Comparison of ENCODE assay signal across 11 mouse cellular contexts in genomic region chr3:105699241-105699933, GRCm38 (mm10). TPM values are rescaled to one million over a fixed set of nuclear protein-coding genes. Genes with fewer than 3 reads are reported as not detected.
DNase-seq lines count a peak whose midpoint lies in the region; ATAC-seq and TF ChIP-seq lines count a peak whose summit lies in the region.
"Had no signal": no experiment of that assay in that cellular context is flagged by ENCODE, and none has a peak within 500 bp of the region (broad histone marks: within the 10 kb centered on the region; RNA-seq: fewer than 3 reads in every experiment).

No protein-coding gene starts in this region.

- no peak overlapping the region for H3K4me3 ChIP-seq in kidney, embryonic 15.5 days (replicated peaks)
- no peak overlapping the region for H3K4me3 ChIP-seq in heart, embryonic 12.5 days
- no peak overlapping the region for H3K4me3 ChIP-seq in liver, postnatal 0 days (ENCODE audit: low read depth, low read length)
- H3K4me3 ChIP-seq in stomach, embryonic 14.5 days (ENCODE audit: low read depth, low read length) = no peak overlapping the region
- no peak overlapping the region for H3K4me3 ChIP-seq in hindbrain, embryonic 11.5 days (ENCODE audit: low read depth, low read length)
- H3K4me3 ChIP-seq: embryonic facial prominence, embryonic 12.5 days had no signal

- peak; percentile 49; the same call in 1 of the 2 replicates for ATAC-seq in kidney, embryonic 15.5 days (replicated peaks; ENCODE audit: low FRiP score)
- peak; percentile 73 for ATAC-seq in heart, embryonic 12.5 days (ENCODE audit: insufficient number of reproducible peaks, low FRiP score)
- ATAC-seq in liver, postnatal 0 days = peak; percentile 91
- peak; percentile 53; the same call in 1 of the 2 replicates for ATAC-seq in stomach, embryonic 14.5 days (ENCODE audit: insufficient number of reproducible peaks, insufficient read depth, low FRiP score, low read depth)
- ATAC-seq in hindbrain, embryonic 11.5 days (ENCODE audit: low FRiP score) = no peak
- ATAC-seq: hindbrain, postnatal 0 days had no signal

- H3K36me3 ChIP-seq in kidney, embryonic 15.5 days = no peaks in the 10 kb centered on the region
- H3K36me3 ChIP-seq in heart, embryonic 12.5 days = no peaks in the 10 kb centered on the region
- no peaks in the 10 kb centered on the region for H3K36me3 ChIP-seq in liver, postnatal 0 days (replicated peaks; ENCODE audit: insufficient read depth, low read length)
- no peaks in the 10 kb centered on the region for H3K36me3 ChIP-seq in stomach, embryonic 14.5 days (ENCODE audit: control insufficient read depth, insufficient read depth, low read length)
- no peaks in the 10 kb centered on the region for H3K36me3 ChIP-seq in hindbrain, embryonic 11.5 days (ENCODE audit: control insufficient read depth, insufficient read depth, low read length)
- H3K36me3 ChIP-seq: embryonic facial prominence, embryonic 12.5 days had no signal

- peaks cover 35% of the 10 kb centered on the region for H3K27me3 ChIP-seq in kidney, embryonic 15.5 days
- H3K27me3 ChIP-seq in heart, embryonic 12.5 days (replicated peaks) = 0 out of 2 replicates have a peak, but pooled peaks cover 4% of the 10 kb centered on the region
- peaks cover 15% of the 10 kb centered on the region; the same call in 1 of the 2 replicates for H3K27me3 ChIP-seq in liver, postnatal 0 days (ENCODE audit: insufficient read depth, low read length)
- H3K27me3 ChIP-seq in stomach, embryonic 14.5 days (ENCODE audit: control insufficient read depth, insufficient read depth, low read length) = no peaks in the 10 kb centered on the region
- H3K27me3 ChIP-seq in hindbrain, embryonic 11.5 days (ENCODE audit: control insufficient read depth, insufficient read depth, low read length) = peaks cover 3% of the 10 kb centered on the region

- peaks cover 27% of the 10 kb centered on the region for H3K4me1 ChIP-seq in kidney, embryonic 15.5 days
- peaks cover 73% of the 10 kb centered on the region for H3K4me1 ChIP-seq in heart, embryonic 12.5 days (replicated peaks)
- H3K4me1 ChIP-seq in liver, postnatal 0 days (ENCODE audit: insufficient read depth) = peaks cover 29% of the 10 kb centered on the region
- H3K4me1 ChIP-seq in stomach, embryonic 14.5 days (ENCODE audit: control insufficient read depth, insufficient read depth, low read length) = no peaks in the 10 kb centered on the region
- peaks cover 6% of the 10 kb centered on the region for H3K4me1 ChIP-seq in hindbrain, embryonic 11.5 days (replicated peaks; ENCODE audit: control insufficient read depth, insufficient read depth, low read length)

- TF ChIP-seq EP300 in liver, postnatal 0 days (IDR thresholded peaks at IDR 0.05; ENCODE audit: low read depth) = peak; percentile 86

- no peak overlapping the region for H3K4me2 ChIP-seq in kidney, embryonic 15.5 days
- H3K4me2 ChIP-seq in heart, embryonic 12.5 days = no peak overlapping the region
- no peak overlapping the region for H3K4me2 ChIP-seq in liver, postnatal 0 days (ENCODE audit: low read depth, low read length)
- no peak overlapping the region for H3K4me2 ChIP-seq in stomach, embryonic 14.5 days (replicated peaks; ENCODE audit: low read depth, low read length)
- no peak overlapping the region for H3K4me2 ChIP-seq in hindbrain, embryonic 11.5 days (replicated peaks; ENCODE audit: low read depth, low read length)
- H3K4me2 ChIP-seq: embryonic facial prominence, embryonic 12.5 days had no signal

- 63% methylated on average over 3 of the region's 3 CpGs for WGBS in kidney, embryonic 15.5 days
- WGBS in heart, embryonic 12.5 days = 38% methylated on average over 3 of the region's 3 CpGs
- 49% methylated on average over 3 of the region's 3 CpGs for WGBS in liver, postnatal 0 days (ENCODE audit: insufficient replicate concordance)
- WGBS in stomach, embryonic 14.5 days = 27% methylated on average over 3 of the region's 3 CpGs
- WGBS in hindbrain, embryonic 11.5 days = 56% methylated on average over 3 of the region's 3 CpGs

- no peak for TF ChIP-seq CTCF in liver, postnatal 0 days (IDR thresholded peaks at IDR 0.05; ENCODE audit: low read depth)

- no peak for DNase-seq in kidney, postnatal 4 days
- DNase-seq in liver, postnatal 0 days = peak; percentile 41
- no peak for DNase-seq in urinary bladder, postnatal 36 days (ENCODE audit: low spot score in 2 of 2)
- no peak for DNase-seq in hindbrain, embryonic 11.5 days (ENCODE audit: low spot score)
- DNase-seq in left cerebral cortex, adult 11 months (ENCODE audit: low spot score) = no peak

- no peaks in the 10 kb centered on the region for H3K9me3 ChIP-seq in kidney, embryonic 15.5 days (replicated peaks)
- H3K9me3 ChIP-seq in heart, embryonic 12.5 days (replicated peaks) = no peaks in the 10 kb centered on the region
- no peaks in the 10 kb centered on the region for H3K9me3 ChIP-seq in liver, postnatal 0 days (ENCODE audit: low read length)
- H3K9me3 ChIP-seq in stomach, embryonic 14.5 days (ENCODE audit: control insufficient read depth, low read depth, low read length) = no peaks in the 10 kb centered on the region
- H3K9me3 ChIP-seq in hindbrain, embryonic 11.5 days (ENCODE audit: control insufficient read depth, low read length) = no peaks in the 10 kb centered on the region
- H3K9me3 ChIP-seq: embryonic facial prominence, embryonic 12.5 days had no signal

- H3K9ac ChIP-seq in kidney, embryonic 15.5 days = no peak overlapping the region
- H3K9ac ChIP-seq in heart, embryonic 12.5 days = no peak overlapping the region
- no peak overlapping the region for H3K9ac ChIP-seq in liver, postnatal 0 days (replicated peaks)
- no peak overlapping the region for H3K9ac ChIP-seq in stomach, embryonic 14.5 days (replicated peaks; ENCODE audit: low read depth, low read length)
- no peak overlapping the region for H3K9ac ChIP-seq in hindbrain, embryonic 11.5 days (ENCODE audit: low read depth, low read length)
- H3K9ac ChIP-seq: embryonic facial prominence, embryonic 12.5 days had no signal

- H3K27ac ChIP-seq in kidney, embryonic 15.5 days = no peak overlapping the region
- H3K27ac ChIP-seq in heart, embryonic 12.5 days (ENCODE audit: poor library complexity, severe bottlenecking) = peak overlapping the region; percentile 45
- H3K27ac ChIP-seq in liver, postnatal 0 days (ENCODE audit: low read depth) = peak overlapping the region; percentile 63
- H3K27ac ChIP-seq in stomach, embryonic 14.5 days (ENCODE audit: low read length) = no peak overlapping the region
- H3K27ac ChIP-seq in hindbrain, embryonic 11.5 days (ENCODE audit: low read depth, low read length) = no peak overlapping the region
- H3K27ac ChIP-seq: embryonic facial prominence, embryonic 12.5 days; hindbrain, postnatal 0 days; macrophage had no signal

RNA-seq across cellular contexts. Expression of gene Inka2, which starts 5.0 kb away (rescaled TPM):
- polyA plus RNA-seq in kidney, embryonic 15.5 days (2015; fragmentation: Nextera tagmentation; extraction: Ambion mirVana) = 1.4 and 1.7 TPM in 2 replicates
- polyA plus RNA-seq in heart, embryonic 12.5 days (2016; fragmentation: Nextera tagmentation; extraction: Ambion mirVana) = 2.2 and 3.2 TPM in 2 replicates
- polyA plus RNA-seq in liver, postnatal 0 days (2015; fragmentation: Nextera tagmentation; extraction: Ambion mirVana) = 0.13 and 0.17 TPM in 2 replicates
- 1.1 and 1.7 TPM in 2 replicates for polyA plus RNA-seq in stomach, embryonic 14.5 days (2014; fragmentation: Nextera tagmentation; extraction: Ambion mirVana)
- 1.2 and 1.3 TPM in 2 replicates for polyA plus RNA-seq in hindbrain, embryonic 11.5 days (2014; fragmentation: Nextera tagmentation; extraction: Ambion mirVana)

RNA-seq across cellular contexts. Expression of gene Ddx20, which starts 12.0 kb away (rescaled TPM):
- 38.0 and 38.7 TPM in 2 replicates for polyA plus RNA-seq in kidney, embryonic 15.5 days (2015; fragmentation: Nextera tagmentation; extraction: Ambion mirVana)
- polyA plus RNA-seq in heart, embryonic 12.5 days (2016; fragmentation: Nextera tagmentation; extraction: Ambion mirVana) = 23.0 and 23.8 TPM in 2 replicates
- 9.7 and 9.8 TPM in 2 replicates for polyA plus RNA-seq in liver, postnatal 0 days (2015; fragmentation: Nextera tagmentation; extraction: Ambion mirVana)
- polyA plus RNA-seq in stomach, embryonic 14.5 days (2014; fragmentation: Nextera tagmentation; extraction: Ambion mirVana) = 34.6 and 34.9 TPM in 2 replicates
- 40.7 and 45.6 TPM in 2 replicates for polyA plus RNA-seq in hindbrain, embryonic 11.5 days (2014; fragmentation: Nextera tagmentation; extraction: Ambion mirVana)

Comparison
In these comparisons a context has a peak if more than half of its experiments do, and no peak if none do; other contexts are left out.
1. H3K27ac ChIP-seq: peak in heart, embryonic 12.5 days (single experiment) and liver, postnatal 0 days (single experiment); none in kidney, embryonic 15.5 days (single experiment), stomach, embryonic 14.5 days (single experiment) and hindbrain, embryonic 11.5 days (single experiment).